Mouse (Mus musculus): ENCODE results near the gene Scgb1b24. TPM values are rescaled to one million over a fixed set of nuclear protein-coding genes. Genes with fewer than 3 reads are reported as not detected.

Gene Scgb1b24
- polyA plus RNA-seq (2015; fragmentation: Nextera tagmentation; extraction: Ambion mirVana) = not detected in 2 replicates

- Histone ChIP-seq H3K9me3 (0 out of 2 replicates have a peak, but pooled peaks cover 9% of the 10 kb centered on the region), H3K27ac (no peak within 1 kb of the TSS), H3K4me3 (no peak within 1 kb of the TSS), H3K27me3 (no peaks in the 10 kb centered on the region), H3K9ac (no peak within 1 kb of the TSS), H3K4me2 (no peak within 1 kb of the TSS), H3K4me1 (no peaks in the 10 kb centered on the region), H3K36me3 (no peaks in the 10 kb centered on the region)
- 83% methylated on average over 3 of the region's 3 CpGs for WGBS
- no peak for ATAC-seq (ENCODE audit: insufficient number of reproducible peaks, low FRiP score, low TSS enrichment, low read depth)
Observed at GRCm38 (mm10) chr7:33743499-33743898, at the start of gene Scgb1b24. Scgb1b24 (plus strand) TSS chr7:33743799.

- H3K9me3 ChIP-seq = 0 out of 2 replicates have a peak, but pooled peaks cover 20% of the 10 kb centered on the region
- 80% methylated on average over 2 of the region's 2 CpGs for WGBS
- ATAC-seq (ENCODE audit: insufficient number of reproducible peaks, low FRiP score, low TSS enrichment, low read depth) = no peak
- no peak within 1 kb of the TSS for H3K9ac ChIP-seq
- no peak within 1 kb of the TSS for H3K27ac ChIP-seq
- H3K27me3 ChIP-seq = no peaks in the 10 kb centered on the region
- no peak within 1 kb of the TSS for H3K4me3 ChIP-seq
- no peak within 1 kb of the TSS for H3K4me2 ChIP-seq
- no peaks in the 10 kb centered on the region for H3K36me3 ChIP-seq
- H3K4me1 ChIP-seq = no peaks in the 10 kb centered on the region
Observed at GRCm38 (mm10) chr7:33739212-33739611, 4.4 kb upstream of the Scgb1b24 start, which contains the start of gene Scgb2b24. Scgb2b24 (minus strand) TSS chr7:33739312.

Other genes starting within 250 kb of the Scgb1b24 start
- gene Scgb2b21, start 223.3 kb upstream of the Scgb1b24 start, polyA plus RNA-seq (2015; fragmentation: Nextera tagmentation; extraction: Ambion mirVana) = not detected in 2 replicates
- gene Scgb2b24, start 4.5 kb upstream of the Scgb1b24 start, polyA plus RNA-seq (2015; fragmentation: Nextera tagmentation; extraction: Ambion mirVana) = not detected in 2 replicates
- gene Scgb2b26, start 201.2 kb downstream of the Scgb1b24 start, polyA plus RNA-seq (2015; fragmentation: Nextera tagmentation; extraction: Ambion mirVana) = not detected in 2 replicates